Mouse (Mus musculus) frontal cortex, postnatal 14 days (tissue): Measurements from ENCODE around the gene Nsd1.

Experiments
- DNase-seq, 2 experiments: peaks; one replicate each; pipeline ENCODE4 v3.0.0; 2022; ENCODE audit warnings: low spot score in 2 of 2

Nsd1 gene

GRCm38 (mm10) chr13:55329109-55329682 is 119.6 kb downstream of the Nsd1 start:
- no peak for DNase-seq

GRCm38 (mm10) chr13:55329683-55330566 is 120.3 kb downstream of the Nsd1 start, which contains the start of gene Mxd3:
Mxd3 (minus strand) TSS chr13:55329823.
- peak; percentile 72 to 74 for DNase-seq

GRCm38 (mm10) chr13:55330567-55331400 is 121.2 kb downstream of the Nsd1 start:
- DNase-seq: no peak

GRCm38 (mm10) chr13:55332331-55332730 is 122.7 kb downstream of the Nsd1 start:
- DNase-seq: no peak

- no peak for DNase-seq
These were observed 126.1 kb downstream of the Nsd1 start for GRCm38 (mm10) chr13:55335701-55336100.

- no peak for DNase-seq
These were observed 127.9 kb downstream of the Nsd1 start for GRCm38 (mm10) chr13:55337341-55337975.

GRCm38 (mm10) chr13:55338131-55339054 is 128.8 kb downstream of the Nsd1 start:
- DNase-seq: no peak

- no peak for DNase-seq
These were observed 129.7 kb downstream of the Nsd1 start for GRCm38 (mm10) chr13:55339259-55339658.

- no peak for DNase-seq
These were observed 132.9 kb downstream of the Nsd1 start for GRCm38 (mm10) chr13:55342469-55342868.

GRCm38 (mm10) chr13:55344286-55344685 is 134.7 kb downstream of the Nsd1 start:
- no peak for DNase-seq

GRCm38 (mm10) chr13:55346745-55347144 is 137.2 kb downstream of the Nsd1 start:
- DNase-seq: no peak

GRCm38 (mm10) chr13:55361145-55361544 is 151.6 kb downstream of the Nsd1 start:
- no peak for DNase-seq

- DNase-seq: peak in 1 of 2 experiments; percentile 22
These were observed 152.4 kb downstream of the Nsd1 start for GRCm38 (mm10) chr13:55361974-55362452.

GRCm38 (mm10) chr13:55362453-55363060 is 153.0 kb downstream of the Nsd1 start, which contains the start of gene Lman2:
Lman2 (minus strand) TSS chr13:55362783.
- DNase-seq: peak; percentile 96 to 99
